Mouse (Mus musculus): Measurements from ENCODE around the gene Ywhah. TPM values are rescaled to one million over a fixed set of nuclear protein-coding genes. Genes with fewer than 3 reads are reported as not detected.

Gene Ywhah
- polyA plus RNA-seq, 1 experiment, result not detected

GRCm38 (mm10) chr5:33056126-33056765 lies 37.6 kb downstream of the Ywhah start:
- 86% methylated on average over 10 of the region's 10 CpGs for WGBS
- no peak overlapping the region for H3K27ac ChIP-seq (ENCODE audit: insufficient read depth, low read depth, low read length)

GRCm38 (mm10) chr5:33070071-33070470 lies 51.5 kb downstream of the Ywhah start:
- Histone ChIP-seq H3K27ac (ENCODE audit: insufficient read depth, low read depth, low read length) (no peak overlapping the region), H3K4me1 (ENCODE audit: control insufficient read depth, insufficient read depth, low read length) (no peaks in the 10 kb centered on the region), H3K4me3 (ENCODE audit: insufficient read depth, low read depth, low read length) (no peak overlapping the region)
- no peak for TF ChIP-seq CTCF (IDR thresholded peaks at IDR 0.05; ENCODE audit: insufficient read depth, low read depth, low read length)
- TF ChIP-seq POLR2A (IDR thresholded peaks at IDR 0.05; ENCODE audit: insufficient read depth, low read depth, low read length), result no peak

More at GRCm38 (mm10) chr5:33056126-33056765, 37.6 kb downstream of the Ywhah start:
- no peak overlapping the region for H3K4me3 ChIP-seq (ENCODE audit: insufficient read depth, low read depth, low read length)
- H3K4me1 ChIP-seq (ENCODE audit: control insufficient read depth, insufficient read depth, low read length), result no peaks in the 10 kb centered on the region
- TF ChIP-seq CTCF (IDR thresholded peaks at IDR 0.05; ENCODE audit: insufficient read depth, low read depth, low read length) (no peak), POLR2A (IDR thresholded peaks at IDR 0.05; ENCODE audit: insufficient read depth, low read depth, low read length) (no peak)

- no peak overlapping the region for H3K27ac ChIP-seq (ENCODE audit: insufficient read depth, low read depth, low read length)
- no peak for TF ChIP-seq CTCF (IDR thresholded peaks at IDR 0.05; ENCODE audit: insufficient read depth, low read depth, low read length)
- 84% methylated on average over 6 of the region's 6 CpGs for WGBS
- no peak overlapping the region for H3K4me3 ChIP-seq (ENCODE audit: insufficient read depth, low read depth, low read length)
- no peaks in the 10 kb centered on the region for H3K4me1 ChIP-seq (ENCODE audit: control insufficient read depth, insufficient read depth, low read length)
Measured at GRCm38 (mm10) chr5:33076490-33077191, 58.0 kb downstream of the Ywhah start.

Other genes starting within 250 kb of the Ywhah start
- not detected in 2 replicates for gene Pisd, start 233.2 kb upstream of the Ywhah start, polyA plus RNA-seq (2012; ENCODE audit: insufficient read depth, insufficient read length, low replicate concordance, missing spikeins)
- not detected in 2 replicates for gene Gm20671, start 191.7 kb upstream of the Ywhah start, polyA plus RNA-seq (2012; ENCODE audit: insufficient read depth, insufficient read length, low replicate concordance, missing spikeins)
- gene Prr14l, start 164.6 kb upstream of the Ywhah start, polyA plus RNA-seq (2012; ENCODE audit: insufficient read depth, insufficient read length, low replicate concordance, missing spikeins), result not detected in 2 replicates
- 384 TPM in 1 of 2 replicates, not detected in the other for gene Depdc5, start 155.1 kb upstream of the Ywhah start, polyA plus RNA-seq (2012; ENCODE audit: insufficient read depth, insufficient read length, low replicate concordance, missing spikeins)
- gene Slc5a1, start 85.4 kb downstream of the Ywhah start, polyA plus RNA-seq (2012; ENCODE audit: insufficient read depth, insufficient read length, low replicate concordance, missing spikeins), result not detected in 2 replicates
- not detected in 2 replicates for gene Spon2, start 199.6 kb downstream of the Ywhah start, polyA plus RNA-seq (2012; ENCODE audit: insufficient read depth, insufficient read length, low replicate concordance, missing spikeins)